Mouse (Mus musculus) CH12.LX (cell line): ENCODE measurements around the gene Dnase1l1. TPM values are rescaled to one million over a fixed set of nuclear protein-coding genes. Genes with fewer than 3 reads are reported as not detected.

Experiments used
- DNase-seq: peaks from one replicate; pipeline ENCODE4 v3.0.0-alpha.2; 2013; ENCODE audit errors: extremely low read depth
- H3K27ac ChIP-seq: 2 replicates; pipeline ENCODE4 v1.5.1; 2012; ENCODE audit warnings: low read depth, mild to moderate bottlenecking, control low read depth, moderate library complexity; ENCODE audit not compliant: insufficient read depth
- H3K27me3 ChIP-seq: replicated peaks from 2 replicates; pipeline ENCODE3; 2012; ENCODE audit warnings: inconsistent platforms
- H3K36me3 ChIP-seq, 2 experiments: replicated peaks in 1 of 2; 2 replicates each; pipeline versions ENCODE3 to v1.6.1; 2012; ENCODE audit warnings: inconsistent platforms in 1 of 2, low read length in 1 of 2, mild to moderate bottlenecking in 1 of 2, mixed read lengths in 1 of 2, moderate library complexity in 1 of 2; ENCODE audit not compliant: control insufficient read depth in 1 of 2, insufficient read depth in 1 of 2
- H3K4me1 ChIP-seq, 2 experiments: 2 replicates each; pipeline ENCODE4 v1.6.1; 2012; ENCODE audit warnings: inconsistent platforms in 1 of 2, moderate library complexity in 1 of 2; ENCODE audit not compliant: insufficient read depth in 2 of 2, control insufficient read depth in 1 of 2
- H3K4me2 ChIP-seq: 2 replicates; pipeline ENCODE4 v1.6.1; 2012; ENCODE audit warnings: low read depth, mild to moderate bottlenecking, control low read depth; ENCODE audit not compliant: poor library complexity, insufficient read depth, severe bottlenecking
- H3K4me3 ChIP-seq, 3 experiments: fragments of 150-350 bp in 1 of 3; sonication (generic) in 1 of 3; replicated peaks in 1 of 3; 2 replicates each; pipeline versions ENCODE3 to v1.5.1; 2011 to 2012; ENCODE audit warnings: low read depth in 2 of 3, low read length in 2 of 3, mild to moderate bottlenecking in 2 of 3, moderate library complexity in 2 of 3, control low read depth in 1 of 3, improper control_type of control experiment in 1 of 3, inconsistent platforms in 1 of 3, mixed read lengths in 1 of 3; ENCODE audit not compliant: poor library complexity in 1 of 3
- H3K79me2 ChIP-seq: replicated peaks from 2 replicates; pipeline ENCODE4 v1.6.1; 2012; ENCODE audit warnings: mild to moderate bottlenecking, moderate library complexity; ENCODE audit not compliant: control insufficient read depth, poor library complexity, insufficient read depth, severe bottlenecking; ENCODE audit errors: extremely low read depth
- H3K9ac ChIP-seq: 2 replicates; pipeline ENCODE4 v1.6.1; 2012; ENCODE audit warnings: low read depth, mild to moderate bottlenecking, control low read depth, moderate library complexity; ENCODE audit not compliant: insufficient read depth
- H3K9me3 ChIP-seq: replicated peaks from 2 replicates; pipeline ENCODE3; 2012; ENCODE audit warnings: low read length, inconsistent platforms, mixed read lengths
- BHLHE40 ChIP-seq: IDR thresholded peaks from 2 replicates; pipeline ENCODE4 v1.6.1; 2011; ENCODE audit warnings: mild to moderate bottlenecking, low read depth, low read length, improper control_type of control experiment
- CHD2 ChIP-seq: IDR thresholded peaks from 2 replicates; pipeline ENCODE4 v1.6.1; 2011; ENCODE audit warnings: low read length, improper control_type of control experiment
- CTCF ChIP-seq, 2 experiments: IDR thresholded peaks in 1 of 2; conservative IDR thresholded peaks in 1 of 2; 2 replicates each; pipeline ENCODE4 v1.5.1; 2011 to 2012; ENCODE audit warnings: low read depth in 2 of 2, low read length in 2 of 2, improper control_type of control experiment in 1 of 2, inconsistent platforms in 1 of 2, mild to moderate bottlenecking in 1 of 2, moderate library complexity in 1 of 2
- E2F4 ChIP-seq: IDR thresholded peaks from 2 replicates; pipeline ENCODE4 v1.6.1; 2011; ENCODE audit warnings: low read depth, low read length, improper control_type of control experiment; ENCODE audit not compliant: insufficient replicate concordance
- ELF1 ChIP-seq: IDR thresholded peaks from 2 replicates; pipeline ENCODE4 v1.6.1; 2014; ENCODE audit warnings: low read depth, mild to moderate bottlenecking, inconsistent platforms, low read length, improper control_type of control experiment
- EP300 ChIP-seq: IDR thresholded peaks from 2 replicates; pipeline ENCODE4 v1.6.1; 2011; ENCODE audit warnings: low read length, improper control_type of control experiment
- ETS1 ChIP-seq: conservative IDR thresholded peaks from 2 replicates; pipeline ENCODE4 v1.6.1; 2012; ENCODE audit warnings: low read depth, mild to moderate bottlenecking, inconsistent platforms, low read length, improper control_type of control experiment, moderate library complexity
- GABPA ChIP-seq: IDR thresholded peaks from 2 replicates; pipeline ENCODE4 v1.6.1; 2012; ENCODE audit warnings: low read depth, low read length, improper control_type of control experiment, inconsistent platforms; ENCODE audit not compliant: insufficient replicate concordance
- HCFC1 ChIP-seq: IDR thresholded peaks from 2 replicates; pipeline ENCODE4 v1.6.1; 2012; ENCODE audit warnings: low read depth, mild to moderate bottlenecking, inconsistent platforms, low read length, improper control_type of control experiment
- JUN ChIP-seq: IDR thresholded peaks from 2 replicates; pipeline ENCODE4 v1.6.1; 2011; ENCODE audit warnings: low read depth, mild to moderate bottlenecking, low read length, improper control_type of control experiment, moderate library complexity; ENCODE audit not compliant: insufficient read depth
- JUND ChIP-seq: conservative IDR thresholded peaks from 2 replicates; pipeline ENCODE4 v1.6.1; 2011; ENCODE audit warnings: low read depth, low read length, improper control_type of control experiment
- KAT2A ChIP-seq: IDR thresholded peaks from 2 replicates; pipeline ENCODE4 v1.6.1; 2012; ENCODE audit warnings: low read length, improper control_type of control experiment, inconsistent platforms; ENCODE audit not compliant: insufficient replicate concordance
- MAX ChIP-seq: IDR thresholded peaks from 2 replicates; pipeline ENCODE4 v1.6.1; 2011; ENCODE audit warnings: low read length, improper control_type of control experiment
- MEF2A ChIP-seq: IDR thresholded peaks from 2 replicates; pipeline ENCODE4 v1.6.1; 2014; ENCODE audit warnings: low read depth, mild to moderate bottlenecking, inconsistent platforms, low read length, improper control_type of control experiment, borderline replicate concordance
- NELFE ChIP-seq: IDR thresholded peaks from 2 replicates; pipeline ENCODE4 v1.6.1; 2011; ENCODE audit warnings: low read depth, low read length, improper control_type of control experiment
- PAX5 ChIP-seq: IDR thresholded peaks from 2 replicates; pipeline ENCODE4 v1.6.1; 2012; ENCODE audit warnings: low read length, inconsistent platforms, mixed read lengths
- POLR2A ChIP-seq: IDR thresholded peaks from 2 replicates; pipeline ENCODE4 v1.6.1; 2011; ENCODE audit warnings: low read depth, mild to moderate bottlenecking, improper control_type of control experiment, low read length
- POLR2AphosphoS2 ChIP-seq: IDR thresholded peaks from 2 replicates; pipeline ENCODE4 v1.6.1; 2011; ENCODE audit warnings: low read depth, low read length, improper control_type of control experiment
- RAD21 ChIP-seq: IDR thresholded peaks from 2 replicates; pipeline ENCODE4 v1.6.1; 2011; ENCODE audit warnings: low read depth, mild to moderate bottlenecking, low read length, improper control_type of control experiment, moderate library complexity
- RCOR1 ChIP-seq: conservative IDR thresholded peaks from 2 replicates; pipeline ENCODE4 v1.6.1; 2012; ENCODE audit warnings: low read depth, mild to moderate bottlenecking, inconsistent platforms, low read length, improper control_type of control experiment
- SIN3A ChIP-seq: IDR thresholded peaks from 2 replicates; pipeline ENCODE4 v1.6.1; 2012; ENCODE audit warnings: low read length, improper control_type of control experiment, inconsistent platforms
- SMC3 ChIP-seq: IDR thresholded peaks from 2 replicates; pipeline ENCODE4 v1.6.1; 2011; ENCODE audit warnings: low read depth, low read length, improper control_type of control experiment
- TBP ChIP-seq: conservative IDR thresholded peaks from 2 replicates; pipeline ENCODE4 v1.6.1; 2011; ENCODE audit warnings: low read depth, low read length, improper control_type of control experiment
- TCF12 ChIP-seq: IDR thresholded peaks from 2 replicates; pipeline ENCODE4 v1.6.1; 2014; ENCODE audit warnings: low read depth, mild to moderate bottlenecking, inconsistent platforms, low read length, improper control_type of control experiment
- UBTF ChIP-seq: IDR thresholded peaks from 2 replicates; pipeline ENCODE4 v1.6.1; 2012; ENCODE audit warnings: low read depth, mild to moderate bottlenecking, inconsistent platforms, low read length, improper control_type of control experiment, moderate library complexity
- USF2 ChIP-seq: conservative IDR thresholded peaks from 2 replicates; pipeline ENCODE4 v1.6.1; 2011; ENCODE audit warnings: low read depth, low read length, improper control_type of control experiment
- ZC3H11A ChIP-seq: IDR thresholded peaks from 2 replicates; pipeline ENCODE4 v1.6.1; 2012; ENCODE audit warnings: low read depth, mild to moderate bottlenecking, inconsistent platforms, low read length, improper control_type of control experiment
- ZKSCAN1 ChIP-seq: IDR thresholded peaks from 2 replicates; pipeline ENCODE4 v1.6.1; 2012; ENCODE audit warnings: low read depth, inconsistent platforms, low read length, improper control_type of control experiment, borderline replicate concordance
- ZMIZ1 ChIP-seq: IDR thresholded peaks from 2 replicates; pipeline ENCODE4 v1.6.1; 2012; ENCODE audit warnings: low read depth, mild to moderate bottlenecking, inconsistent platforms, low read length, improper control_type of control experiment
- dilution Hi-C: fragments of 300-500 bp; cut with MboI; formaldehyde crosslinking; loops from 2 replicates; pipeline ENCODE4 v1.14.3; 2020; ENCODE audit warnings: low sequenced_read_pairs; ENCODE audit not compliant: extremely low pct_unique_long_range_greater_than_20kb, extremely low pct_ligation_motif_present
- in situ Hi-C: fragments of 300-500 bp; cut with MboI; formaldehyde crosslinking; loops from 3 replicates; pipeline ENCODE4 v1.14.3; 2019; ENCODE audit warnings: low sequenced_read_pairs, low pct_ligation_motif_present, low pct_unique_long_range_greater_than_20kb, mixed read lengths
- polyA plus RNA-seq: library from polyadenylated mRNA; unstranded; fragments of >175 nt; gene quantifications from 2 replicates; pipeline ENCODE4 v1.2.1, GENCODE M21; 2012; ENCODE audit warnings: low read depth; ENCODE audit not compliant: insufficient read length
- total RNA-seq, 2 experiments: library from RNA; depleted of rRNA; stranded (reverse); fragments of 300-350 nt in 1 of 2; fragments of >200 nt in 1 of 2; gene quantifications; 2 replicates each; pipeline ENCODE4 v1.2.3; 2012 to 2014

Dnase1l1 gene
- total and polyA plus RNA-seq, 3 experiments: 4.3 to 5.1 (median 4.7) TPM

DNA sequence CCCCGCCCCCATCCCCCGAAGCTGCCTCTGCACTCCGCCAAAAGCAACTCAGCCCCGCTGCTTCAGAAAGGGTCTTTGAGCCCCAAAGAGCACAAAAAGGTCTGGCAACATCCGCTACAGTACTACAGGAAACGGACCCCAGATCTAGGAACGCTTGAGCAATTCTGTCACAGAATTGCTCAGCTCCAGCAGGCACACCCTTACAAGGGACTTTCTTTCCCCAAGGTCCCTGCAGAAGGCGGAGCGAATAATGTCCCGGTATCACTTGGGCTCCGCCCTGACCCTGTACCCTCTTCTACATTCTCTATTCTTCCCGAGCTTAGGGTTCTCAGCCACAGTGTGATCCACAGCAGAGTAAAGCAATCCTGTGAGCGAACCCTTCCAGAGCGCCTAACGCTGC lies 35.4 kb downstream of the Dnase1l1 start:
- TF ChIP-seq MAX: no peak
- no peak for TF ChIP-seq USF2
- no peak for TF ChIP-seq EP300
- TF ChIP-seq KAT2A: no peak
- no peak for TF ChIP-seq MEF2A
- no peak for TF ChIP-seq HCFC1
- TF ChIP-seq TCF12: no peak
- TF ChIP-seq ETS1: no peak
- TF ChIP-seq RCOR1: no peak
- TF ChIP-seq SIN3A: no peak
- no peak for TF ChIP-seq CHD2
- no peak for TF ChIP-seq TBP
- no peak for TF ChIP-seq ZC3H11A
- TF ChIP-seq ZMIZ1: no peak
- TF ChIP-seq UBTF: no peak
- no peak for TF ChIP-seq ELF1
- no peak for TF ChIP-seq RAD21
- H3K9ac ChIP-seq: peak overlapping the region; percentile 53; the same call in 1 of the 2 replicates
- H3K9me3 ChIP-seq: no peaks in the 10 kb centered on the region
- H3K4me2 ChIP-seq: peak overlapping the region; percentile 50
- no peaks in the 10 kb centered on the region for H3K27me3 ChIP-seq
- H3K4me1 ChIP-seq: peaks cover 4 to 24% of the 10 kb centered on the region in 2 experiments; a peak in 3 of 4 replicates
- peaks cover 13% of the 10 kb centered on the region; the same call in 1 of the 2 replicates for H3K79me2 ChIP-seq
- in situ Hi-C loops: loop anchor here (5.0 to 10.0 kb wide), 2 partner anchors 122 to 166 kb away; partner anchors contain the start of gene Opn1mw
- dilution Hi-C loops: no loop called here
- peaks cover 11 to 15% of the 10 kb centered on the region in 2 experiments for H3K36me3 ChIP-seq
- peak overlapping the region; percentile 42; the same call in 1 of the 2 replicates for H3K27ac ChIP-seq
- H3K4me3 ChIP-seq: peak overlapping the region; percentile 44 to 62 (median 46)
- peak; percentile 53 for DNase-seq

DNA sequence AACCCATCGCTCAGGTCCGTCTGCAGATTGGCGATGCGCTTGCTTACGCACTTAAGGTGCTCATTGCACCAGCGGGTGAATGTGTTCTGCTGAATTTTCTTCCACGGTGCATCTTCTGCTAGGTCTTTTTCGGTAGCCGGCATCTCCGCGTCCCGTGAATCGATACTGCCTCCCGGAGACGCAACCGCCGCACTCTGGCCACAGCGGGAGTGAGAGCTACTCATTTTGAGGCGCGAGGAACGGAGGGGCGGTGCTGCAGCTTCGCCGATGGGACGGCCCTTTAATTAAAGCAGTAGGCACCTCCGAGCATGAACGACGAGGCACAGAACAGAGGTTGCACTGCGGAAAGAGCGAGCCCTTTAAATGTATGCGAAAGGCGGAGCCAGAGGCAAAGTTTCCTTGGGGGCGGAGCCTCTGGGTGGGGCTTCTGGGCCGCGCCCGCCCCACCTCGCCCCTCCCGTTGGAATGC lies 35.9 kb downstream of the Dnase1l1 start:
- in situ Hi-C loops: loop anchor here (5.0 to 10.0 kb wide), 2 partner anchors 121 to 166 kb away; partner anchors contain the start of gene Opn1mw
- peaks cover 16 to 19% of the 10 kb centered on the region in 2 experiments for H3K36me3 ChIP-seq
- peak overlapping the region; percentile 80 for H3K9ac ChIP-seq
- DNase-seq: peak; percentile 88
- peak overlapping the region; percentile 87; the same call in 1 of the 2 replicates for H3K4me2 ChIP-seq
- H3K9me3 ChIP-seq: no peaks in the 10 kb centered on the region
- peaks cover 13% of the 10 kb centered on the region; the same call in 1 of the 2 replicates for H3K79me2 ChIP-seq
- H3K4me1 ChIP-seq: peaks cover 4 to 24% of the 10 kb centered on the region in 2 experiments; a peak in 3 of 4 replicates
- dilution Hi-C loops: no loop called here
- H3K27ac ChIP-seq: peak overlapping the region; percentile 38
- H3K4me3 ChIP-seq: peak overlapping the region; percentile 58 to 88 (median 61)
- no peaks in the 10 kb centered on the region for H3K27me3 ChIP-seq
- TF ChIP-seq NELFE (peak; percentile 67), E2F4 (no peak), RCOR1 (no peak), BHLHE40 (no peak), CTCF (conservative IDR thresholded peaks at IDR 0.05 in 1 of 2, IDR thresholded peaks at IDR 0.05 in 1 of 2; ENCODE audit: low read depth in 2 of 2, low read length in 2 of 2) (no peak), UBTF (no peak), TBP (peak; percentile 82), HCFC1 (no peak), EP300 (no peak), POLR2AphosphoS2 (no peak), ZMIZ1 (peak; percentile 47; the same call in 1 of the 2 replicates), SIN3A (peak; percentile 82), MEF2A (no peak), CHD2 (no peak), ELF1 (peak; percentile 25; the same call in 1 of the 2 replicates), GABPA (no peak), ZKSCAN1 (no peak), KAT2A (no peak), JUN (no peak), PAX5 (no peak), ZC3H11A (no peak), TCF12 (peak; percentile 70; the same call in 1 of the 2 replicates), SMC3 (no peak), ETS1 (no peak), POLR2A (peak; percentile 92), JUND (no peak)
